Mouse (Mus musculus): Measurements from ENCODE around the gene Syt2.

GRCm38 (mm10) chr1:134796536-134796935, 150.1 kb downstream of the Syt2 start:
- no peak for TF ChIP-seq GATA1 (IDR thresholded peaks at IDR 0.05; ENCODE audit: low read length)
- TF ChIP-seq TAL1 (IDR thresholded peaks at IDR 0.05; ENCODE audit: low read length) = no peak

All from erythroblast, embryonic 14.5 days (primary cell).